Mouse (Mus musculus): ENCODE measurements around the gene Zc3h12a. TPM values are rescaled to one million over a fixed set of nuclear protein-coding genes. Genes with fewer than 3 reads are reported as not detected.

The Zc3h12a gene
- polyA plus RNA-seq (2015; fragmentation: Nextera tagmentation; extraction: Ambion mirVana) = 0.59 and 0.62 TPM in 2 replicates

DNA sequence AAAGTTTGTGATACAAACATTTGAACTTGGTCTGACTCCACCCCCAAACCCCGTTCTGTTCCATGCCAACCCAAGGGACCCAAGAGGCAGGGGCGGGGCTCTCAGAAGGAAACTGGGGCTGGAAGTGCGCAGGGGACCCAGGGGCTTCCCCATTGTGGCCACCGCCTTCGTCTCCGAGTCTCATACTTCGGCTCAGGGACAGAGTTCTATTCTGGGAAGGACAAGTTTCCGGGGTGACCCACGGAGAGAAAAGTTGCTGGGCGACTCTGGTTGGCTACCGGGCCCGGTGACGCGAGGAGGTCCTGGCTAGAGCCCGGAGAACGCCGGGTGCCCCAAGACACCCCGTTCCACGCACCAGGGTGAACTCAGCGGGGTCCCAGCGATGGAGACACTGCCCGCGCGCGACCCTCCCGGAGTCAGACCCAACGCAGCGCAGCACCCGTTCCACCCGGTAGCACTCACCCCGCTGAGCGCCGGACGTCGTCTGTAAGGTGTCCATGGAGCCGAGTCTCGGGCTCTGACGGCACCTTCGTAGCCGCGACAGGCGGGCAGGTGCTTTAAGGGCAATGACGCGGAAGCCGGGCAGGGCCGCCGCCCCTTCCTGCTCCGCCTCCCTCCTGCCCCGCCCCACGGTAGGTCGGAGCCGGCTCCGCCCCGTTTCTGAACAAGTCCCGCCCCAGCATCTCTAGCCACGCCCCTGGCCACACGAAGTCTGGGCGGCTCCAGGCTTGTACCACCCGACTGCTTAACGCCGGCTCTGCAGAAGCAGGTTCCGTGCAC is at the start of gene Zc3h12a:
TSS of gene Zc3h12a (minus strand) at position 536 of the 780 bp plus-strand sequence.
- H3K9ac ChIP-seq = peak within 1 kb of the TSS; percentile 80
- ATAC-seq (ENCODE audit: extremely low read depth, insufficient number of reproducible peaks, low FRiP score, low TSS enrichment) = peak; percentile 88
- H3K4me2 ChIP-seq = peak within 1 kb of the TSS; percentile 85
- peaks cover 54% of the 10 kb centered on the region for H3K4me1 ChIP-seq
- H3K27ac ChIP-seq (replicated peaks) = no peak within 1 kb of the TSS; the same call in 1 of the 2 replicates
- H3K27me3 ChIP-seq (replicated peaks) = 0 out of 2 replicates have a peak, but pooled peaks cover 3% of the 10 kb centered on the region
- H3K9me3 ChIP-seq = no peaks in the 10 kb centered on the region
- H3K4me3 ChIP-seq = peak within 1 kb of the TSS; percentile 69
- H3K36me3 ChIP-seq = no peaks in the 10 kb centered on the region
- WGBS = 1% methylated on average over 62 of the region's 62 CpGs

DNA sequence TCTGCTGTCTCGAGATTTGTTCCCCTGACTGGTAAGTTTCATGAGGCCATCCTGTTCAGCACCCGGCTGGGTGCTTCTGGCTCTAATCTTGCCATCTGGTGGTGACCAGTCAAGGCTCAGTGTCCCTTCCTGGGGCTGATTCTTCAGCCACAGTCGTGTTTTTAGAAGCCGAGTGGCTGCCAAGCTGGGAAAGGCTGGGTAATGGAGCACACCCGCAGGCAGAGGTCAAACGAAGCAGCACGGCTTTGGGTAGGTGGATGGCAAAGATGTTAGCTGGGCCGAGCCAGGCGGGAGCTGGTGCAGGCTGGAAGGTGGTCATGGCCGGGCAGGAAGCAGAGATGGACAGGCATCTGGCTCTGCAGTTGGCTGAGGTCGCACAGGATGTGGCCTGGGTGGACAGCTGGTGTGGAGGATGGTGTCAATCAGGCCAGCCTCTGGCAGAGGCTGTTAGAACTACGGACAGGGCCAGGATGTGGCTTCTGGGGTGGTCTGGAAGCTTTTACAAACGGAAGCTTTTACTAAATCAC is 49.1 kb upstream of the Zc3h12a start:
- 23% methylated on average over 13 of the region's 13 CpGs for WGBS
- Histone ChIP-seq H3K27ac (replicated peaks) (no peak overlapping the region), H3K9ac (no peak overlapping the region), H3K4me2 (no peak overlapping the region), H3K36me3 (no peaks in the 10 kb centered on the region), H3K4me3 (no peak overlapping the region), H3K9me3 (no peaks in the 10 kb centered on the region), H3K27me3 (replicated peaks) (peaks cover 19% of the 10 kb centered on the region), H3K4me1 (0 out of 2 replicates have a peak, but pooled peaks cover 4% of the 10 kb centered on the region)
- no peak for ATAC-seq (ENCODE audit: extremely low read depth, insufficient number of reproducible peaks, low FRiP score, low TSS enrichment)

DNA sequence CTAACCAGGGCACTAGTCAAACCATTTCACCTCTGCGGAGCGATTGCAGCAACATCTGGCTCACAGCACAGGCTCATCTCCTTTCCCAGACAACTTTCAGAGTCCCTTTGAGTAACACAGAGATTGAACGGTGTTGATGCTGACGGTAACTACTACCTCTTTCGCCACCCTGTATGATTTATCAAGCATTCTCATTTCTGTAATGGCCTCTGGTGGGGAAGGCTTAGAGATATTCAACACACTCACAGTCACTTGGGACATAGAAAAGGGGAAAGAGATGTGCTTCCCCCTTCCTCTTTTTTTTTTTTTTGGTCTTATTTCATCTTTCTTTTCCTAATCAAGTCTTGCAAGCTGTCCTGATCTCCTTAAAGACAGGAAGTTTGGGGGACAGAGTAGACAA is 48.5 kb upstream of the Zc3h12a start:
- ATAC-seq (ENCODE audit: extremely low read depth, insufficient number of reproducible peaks, low FRiP score, low TSS enrichment) = no peak

DNA sequence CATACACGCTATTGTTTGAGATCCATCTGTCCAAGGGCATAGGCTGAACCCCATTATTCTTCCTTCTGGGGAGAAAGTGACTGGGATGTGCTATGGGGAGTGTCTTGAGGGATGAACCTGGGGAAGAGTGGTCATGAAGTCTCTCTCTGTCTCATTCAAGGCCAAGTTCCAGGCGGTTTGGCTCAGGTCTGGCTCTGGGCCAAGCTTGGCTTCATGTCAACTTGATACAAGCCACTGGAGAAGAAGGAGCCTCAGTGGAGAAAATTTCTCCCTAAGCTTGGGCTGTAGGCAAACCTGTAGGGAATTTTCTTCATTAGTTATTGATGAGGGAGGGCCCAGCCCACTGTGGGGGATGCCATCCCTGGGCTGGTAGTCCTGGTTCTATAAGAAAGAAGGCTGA is 48.0 kb upstream of the Zc3h12a start:
- ATAC-seq (ENCODE audit: extremely low read depth, insufficient number of reproducible peaks, low FRiP score, low TSS enrichment) = no peak
- 54% methylated on average over 2 of the region's 2 CpGs for WGBS
- Histone ChIP-seq H3K27me3 (replicated peaks) (peaks cover 29% of the 10 kb centered on the region), H3K27ac (replicated peaks) (no peak overlapping the region), H3K9ac (no peak overlapping the region), H3K4me2 (no peak overlapping the region), H3K4me3 (no peak overlapping the region), H3K9me3 (no peaks in the 10 kb centered on the region), H3K36me3 (no peaks in the 10 kb centered on the region), H3K4me1 (0 out of 2 replicates have a peak, but pooled peaks cover 4% of the 10 kb centered on the region)

More for the DNA sequence above, 48.5 kb upstream of the Zc3h12a start:
- 81% methylated on average over 5 of the region's 5 CpGs for WGBS
- H3K27me3 ChIP-seq (replicated peaks) = peaks cover 23% of the 10 kb centered on the region
- H3K36me3 ChIP-seq = no peaks in the 10 kb centered on the region
- H3K4me2 ChIP-seq = no peak overlapping the region
- H3K9ac ChIP-seq = no peak overlapping the region
- H3K4me1 ChIP-seq = 0 out of 2 replicates have a peak, but pooled peaks cover 4% of the 10 kb centered on the region
- no peaks in the 10 kb centered on the region for H3K9me3 ChIP-seq
- no peak overlapping the region for H3K27ac ChIP-seq (replicated peaks)
- H3K4me3 ChIP-seq = no peak overlapping the region

DNA sequence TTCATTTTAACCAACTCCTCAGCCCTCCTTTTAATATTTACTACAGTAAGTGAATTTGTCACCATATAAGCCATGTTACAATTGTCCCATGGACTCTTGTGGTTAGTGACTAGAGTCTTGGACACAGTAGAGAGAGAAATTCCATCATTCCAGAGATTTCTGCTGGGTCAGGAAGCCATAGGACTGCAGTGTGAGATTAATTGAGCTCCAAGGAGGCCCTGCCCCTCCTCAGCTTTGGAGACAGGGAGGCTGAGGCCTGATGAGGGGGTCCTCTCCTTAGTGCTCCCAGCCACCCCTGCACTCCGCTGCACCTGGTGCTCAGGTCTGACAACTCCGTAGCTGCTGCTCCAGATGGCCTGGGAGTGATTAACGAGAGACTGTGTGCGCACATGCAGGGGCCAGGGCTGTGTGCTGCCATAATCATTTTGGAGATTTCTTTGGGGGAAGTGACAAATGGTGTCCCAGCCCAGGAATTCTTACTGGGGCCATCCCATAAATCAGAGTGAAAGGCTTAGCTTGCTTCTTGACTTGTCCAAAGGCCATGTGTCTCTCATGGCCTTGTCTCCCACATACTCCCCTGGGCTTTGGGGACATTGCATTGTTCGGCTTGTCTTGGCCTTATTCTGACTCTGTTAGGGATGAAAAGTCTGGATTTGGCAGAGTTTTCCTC is 47.0 kb upstream of the Zc3h12a start:
- no peak overlapping the region for H3K4me3 ChIP-seq
- H3K9ac ChIP-seq = no peak overlapping the region
- 81% methylated on average over 5 of the region's 5 CpGs for WGBS
- 0 out of 2 replicates have a peak, but pooled peaks cover 4% of the 10 kb centered on the region for H3K4me1 ChIP-seq
- H3K4me2 ChIP-seq = no peak overlapping the region
- no peaks in the 10 kb centered on the region for H3K36me3 ChIP-seq
- H3K27me3 ChIP-seq (replicated peaks) = peaks cover 36% of the 10 kb centered on the region
- H3K9me3 ChIP-seq = no peaks in the 10 kb centered on the region
- no peak overlapping the region for H3K27ac ChIP-seq (replicated peaks)
- ATAC-seq (ENCODE audit: extremely low read depth, insufficient number of reproducible peaks, low FRiP score, low TSS enrichment) = no peak

DNA sequence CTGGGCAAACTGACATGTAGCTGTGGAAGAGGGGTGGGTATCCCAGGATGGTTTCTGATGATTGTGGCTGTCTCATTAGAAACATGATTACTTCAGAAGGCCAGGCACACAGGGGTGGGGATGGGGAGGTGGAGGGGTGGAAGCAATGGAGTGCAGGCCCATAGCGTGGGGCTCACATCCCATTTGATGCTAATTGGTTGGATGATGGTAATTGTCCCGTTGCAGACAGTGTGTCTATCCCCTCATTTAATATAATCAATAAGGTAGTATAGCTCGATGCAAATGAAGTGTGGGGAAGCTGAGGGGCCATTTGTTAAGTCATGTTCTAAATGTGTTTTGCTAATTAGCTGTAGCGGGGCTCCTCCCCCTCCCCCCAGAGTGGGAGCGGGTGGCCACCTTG is 45.5 kb upstream of the Zc3h12a start:
- peaks cover 45% of the 10 kb centered on the region for H3K27me3 ChIP-seq (replicated peaks)
- H3K9ac ChIP-seq = no peak overlapping the region
- no peak overlapping the region for H3K27ac ChIP-seq (replicated peaks)
- H3K9me3 ChIP-seq = no peaks in the 10 kb centered on the region
- 74% methylated on average over 5 of the region's 5 CpGs for WGBS
- H3K4me3 ChIP-seq = no peak overlapping the region
- no peak overlapping the region for H3K4me2 ChIP-seq
- ATAC-seq (ENCODE audit: extremely low read depth, insufficient number of reproducible peaks, low FRiP score, low TSS enrichment) = no peak
- 0 out of 2 replicates have a peak, but pooled peaks cover 4% of the 10 kb centered on the region for H3K4me1 ChIP-seq
- no peaks in the 10 kb centered on the region for H3K36me3 ChIP-seq

DNA sequence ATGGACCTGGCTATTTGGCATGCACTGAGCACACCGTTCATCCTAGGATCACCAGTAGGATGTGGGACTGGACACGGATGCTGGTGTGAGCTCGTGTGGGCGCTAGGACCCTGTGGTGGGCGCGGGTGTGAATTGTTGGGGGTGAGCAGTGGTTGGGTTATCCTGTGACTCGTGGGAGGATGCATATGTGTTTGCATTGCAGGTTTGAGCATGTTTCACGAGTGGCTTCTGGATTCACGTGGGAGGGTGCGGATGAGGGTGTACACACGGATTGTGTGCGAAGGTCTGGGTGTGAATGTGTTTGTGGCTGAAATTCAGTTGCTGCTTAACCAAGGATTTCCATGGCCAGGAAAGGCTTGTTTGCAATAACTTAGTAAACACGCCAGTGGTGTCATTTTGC is 45.1 kb upstream of the Zc3h12a start:
- 80% methylated on average over 13 of the region's 13 CpGs for WGBS
- no peak overlapping the region for H3K27ac ChIP-seq (replicated peaks)
- H3K9me3 ChIP-seq = no peaks in the 10 kb centered on the region
- H3K9ac ChIP-seq = no peak overlapping the region
- H3K4me3 ChIP-seq = no peak overlapping the region
- peaks cover 45% of the 10 kb centered on the region for H3K27me3 ChIP-seq (replicated peaks)
- no peaks in the 10 kb centered on the region for H3K36me3 ChIP-seq
- H3K4me1 ChIP-seq = 0 out of 2 replicates have a peak, but pooled peaks cover 4% of the 10 kb centered on the region
- H3K4me2 ChIP-seq = no peak overlapping the region
- ATAC-seq (ENCODE audit: extremely low read depth, insufficient number of reproducible peaks, low FRiP score, low TSS enrichment) = no peak

DNA sequence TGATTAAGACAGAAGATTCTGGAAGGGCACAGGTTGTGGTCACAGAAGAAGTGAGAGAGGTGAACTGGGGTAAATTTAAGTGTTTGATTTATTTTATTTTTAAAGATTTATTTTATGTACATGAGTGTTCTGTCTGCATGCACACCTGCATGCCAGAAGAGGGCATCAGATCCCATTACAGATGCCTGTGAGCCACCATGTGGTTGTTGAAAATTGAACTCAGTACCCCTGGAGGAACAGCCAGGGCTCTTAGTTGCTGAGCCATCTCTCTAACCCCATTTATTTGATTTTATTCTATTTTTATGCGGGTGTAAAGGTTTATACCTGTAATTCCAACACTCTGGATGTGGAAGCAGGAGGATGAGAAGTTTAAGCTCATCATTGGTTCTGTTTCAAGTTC is 40.1 kb upstream of the Zc3h12a start:
- Histone ChIP-seq H3K4me3 (no peak overlapping the region), H3K27ac (replicated peaks) (no peak overlapping the region), H3K9ac (no peak overlapping the region), H3K4me1 (no peaks in the 10 kb centered on the region), H3K9me3 (no peaks in the 10 kb centered on the region), H3K36me3 (no peaks in the 10 kb centered on the region), H3K4me2 (no peak overlapping the region), H3K27me3 (replicated peaks) (peaks cover 50% of the 10 kb centered on the region)
- WGBS = 52% methylated on average over 1 of the region's 1 CpGs
- no peak for ATAC-seq (ENCODE audit: extremely low read depth, insufficient number of reproducible peaks, low FRiP score, low TSS enrichment)

DNA sequence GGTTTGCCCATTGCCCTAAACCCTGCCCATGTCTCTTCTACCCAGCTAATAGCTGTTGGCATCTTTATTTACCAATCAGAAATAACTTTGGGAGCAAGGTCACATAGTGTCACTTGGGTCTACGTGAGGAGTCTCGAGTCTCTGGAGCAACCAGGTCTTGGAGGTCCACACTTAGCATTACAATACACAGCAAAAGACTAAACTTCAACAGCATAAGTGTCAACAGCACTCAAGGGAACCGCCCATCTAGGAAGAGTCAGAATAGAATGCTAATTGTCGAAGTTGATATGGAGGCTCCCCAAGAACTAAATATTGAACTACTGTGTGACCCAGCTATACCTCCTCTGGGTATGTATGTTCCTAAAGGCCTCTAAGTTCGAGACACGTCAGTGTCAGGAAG is 37.2 kb upstream of the Zc3h12a start:
- Histone ChIP-seq H3K4me1 (no peaks in the 10 kb centered on the region), H3K9me3 (no peaks in the 10 kb centered on the region), H3K27ac (replicated peaks) (no peak overlapping the region), H3K27me3 (replicated peaks) (peaks cover 45% of the 10 kb centered on the region), H3K9ac (no peak overlapping the region), H3K4me3 (no peak overlapping the region), H3K4me2 (no peak overlapping the region), H3K36me3 (no peaks in the 10 kb centered on the region)
- ATAC-seq (ENCODE audit: extremely low read depth, insufficient number of reproducible peaks, low FRiP score, low TSS enrichment) = no peak
- 78% methylated on average over 6 of the region's 6 CpGs for WGBS

DNA sequence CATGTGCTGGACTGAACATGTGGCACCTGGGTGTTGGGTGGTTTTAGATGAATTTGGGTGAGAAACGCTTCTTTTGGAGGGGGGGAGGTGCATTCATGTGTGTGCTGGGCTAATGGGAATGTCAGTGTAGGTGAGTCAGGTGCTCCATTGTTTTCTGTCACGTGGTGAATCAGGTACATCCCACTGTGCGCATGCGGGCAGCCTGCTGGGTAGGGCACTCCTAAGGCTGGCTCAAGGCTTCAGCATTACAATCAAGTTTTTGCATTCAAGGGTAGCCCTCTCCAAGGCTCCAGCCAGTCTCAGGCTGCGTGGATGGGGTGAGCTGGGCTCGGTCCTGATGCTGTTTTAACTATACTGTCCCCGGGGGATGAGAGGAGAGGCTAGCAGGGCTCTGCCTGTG is 35.1 kb upstream of the Zc3h12a start:
- H3K4me3 ChIP-seq = no peak overlapping the region
- 42% methylated on average over 7 of the region's 7 CpGs for WGBS
- ATAC-seq (ENCODE audit: extremely low read depth, insufficient number of reproducible peaks, low FRiP score, low TSS enrichment) = no peak

DNA sequence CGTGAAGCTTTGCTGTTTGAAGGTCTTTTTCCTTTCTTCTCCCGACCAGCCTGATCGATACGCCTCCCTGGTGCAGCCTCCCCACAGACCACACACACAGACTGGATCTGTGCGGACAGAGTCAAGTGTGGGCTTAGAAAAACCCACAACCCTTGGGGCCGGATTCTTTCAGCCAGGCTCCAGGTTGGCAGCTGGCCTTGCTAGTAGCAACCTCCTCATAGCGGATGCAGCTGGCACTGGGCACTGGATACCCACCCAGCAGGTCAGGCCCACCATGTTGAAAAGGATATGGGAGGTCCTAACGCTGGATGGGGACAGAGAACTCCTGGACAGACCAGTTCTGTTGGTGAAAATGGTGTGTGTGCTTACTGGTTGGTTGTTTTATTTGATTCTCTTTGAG is 33.8 kb upstream of the Zc3h12a start:
- Histone ChIP-seq H3K36me3 (no peaks in the 10 kb centered on the region), H3K9me3 (no peaks in the 10 kb centered on the region), H3K4me3 (no peak overlapping the region), H3K4me1 (no peaks in the 10 kb centered on the region), H3K9ac (no peak overlapping the region), H3K27ac (replicated peaks) (no peak overlapping the region), H3K27me3 (replicated peaks) (peaks cover 49% of the 10 kb centered on the region), H3K4me2 (no peak overlapping the region)
- no peak for ATAC-seq (ENCODE audit: extremely low read depth, insufficient number of reproducible peaks, low FRiP score, low TSS enrichment)
- 48% methylated on average over 8 of the region's 8 CpGs for WGBS

More for the DNA sequence above, 35.1 kb upstream of the Zc3h12a start:
- H3K9me3 ChIP-seq = no peaks in the 10 kb centered on the region
- H3K4me1 ChIP-seq = no peaks in the 10 kb centered on the region
- H3K36me3 ChIP-seq = no peaks in the 10 kb centered on the region
- no peak overlapping the region for H3K27ac ChIP-seq (replicated peaks)
- peaks cover 46% of the 10 kb centered on the region for H3K27me3 ChIP-seq (replicated peaks)
- H3K4me2 ChIP-seq = no peak overlapping the region
- no peak overlapping the region for H3K9ac ChIP-seq
